Mouse (Mus musculus) heart, embryonic 15.5 days (tissue): ENCODE results near the gene Nrsn2. TPM values are rescaled to one million over a fixed set of nuclear protein-coding genes. Genes with fewer than 3 reads are reported as not detected.

ENCODE experiments used
- ATAC-seq: fragments of 200-750 bp; cut with Nextera tagmentation; replicated peaks from 2 replicates; pipeline ENCODE4 v1.8.0; 2017; ENCODE audit warnings: low read depth, moderate TSS enrichment; ENCODE audit not compliant: insufficient number of reproducible peaks, insufficient read depth, low FRiP score
- H3K27ac ChIP-seq: fragments of 300-500 bp; sonication (generic); 2 replicates; pipeline ENCODE4 v1.5.1; 2015; ENCODE audit warnings: mild to moderate bottlenecking, inconsistent platforms
- H3K27me3 ChIP-seq: fragments of 300-500 bp; sonication (generic); 2 replicates; pipeline ENCODE4 v1.6.1; 2015; ENCODE audit warnings: inconsistent platforms
- H3K36me3 ChIP-seq: fragments of 300-500 bp; sonication (generic); 2 replicates; pipeline ENCODE4 v1.6.1; 2015; ENCODE audit warnings: mild to moderate bottlenecking, inconsistent platforms
- H3K4me1 ChIP-seq: fragments of 300-500 bp; sonication (generic); replicated peaks from 2 replicates; pipeline ENCODE4 v1.6.1; 2015; ENCODE audit warnings: inconsistent platforms
- H3K4me2 ChIP-seq: fragments of 300-500 bp; sonication (generic); 2 replicates; pipeline ENCODE4 v1.6.1; 2015; ENCODE audit warnings: inconsistent platforms, mild to moderate bottlenecking, moderate library complexity
- H3K4me3 ChIP-seq: fragments of 300-500 bp; sonication (generic); 2 replicates; pipeline ENCODE4 v1.5.1; 2015; ENCODE audit warnings: mild to moderate bottlenecking, inconsistent platforms
- H3K9ac ChIP-seq: fragments of 300-500 bp; sonication (generic); 2 replicates; pipeline ENCODE4 v1.6.1; 2015; ENCODE audit warnings: mild to moderate bottlenecking, inconsistent platforms
- H3K9me3 ChIP-seq: fragments of 300-500 bp; sonication (generic); replicated peaks from 2 replicates; pipeline ENCODE4 v1.6.1; 2016; ENCODE audit warnings: inconsistent platforms
- WGBS: fragments of 180-500 bp; shearing (Covaris S2); methylation state at CpG from one replicate; pipeline ENCODE4 v1.1.7; 2015; ENCODE audit warnings: mixed read lengths; 5-methylcytosine and 5-hydroxymethylcytosine counted together
- polyA plus RNA-seq: library from polyadenylated mRNA; unstranded; fragments of >200 nt; fragmentation: Nextera tagmentation; extraction: Ambion mirVana; gene quantifications from 2 replicates; pipeline ENCODE4 v1.2.1, GENCODE M21; 2015

The Nrsn2 gene
- polyA plus RNA-seq, 1 experiment from 2014 or later, result 1.6 TPM

- WGBS, result 86% methylated on average over 11 of the region's 11 CpGs
- Histone ChIP-seq H3K4me3 (no peak overlapping the region), H3K4me1 (peaks cover 14% of the 10 kb centered on the region), H3K9me3 (no peaks in the 10 kb centered on the region), H3K27ac (no peak overlapping the region), H3K4me2 (no peak overlapping the region), H3K27me3 (no peaks in the 10 kb centered on the region), H3K36me3 (no peaks in the 10 kb centered on the region), H3K9ac (no peak overlapping the region)
- no peak for ATAC-seq
These were observed 38.7 kb downstream of the Nrsn2 start for GRCm38 (mm10) chr2:152337591-152338212.

- no peak overlapping the region for H3K9ac ChIP-seq
- H3K4me3 ChIP-seq, result no peak overlapping the region
- no peaks in the 10 kb centered on the region for H3K9me3 ChIP-seq
- H3K27ac ChIP-seq, result no peak overlapping the region
- no peaks in the 10 kb centered on the region for H3K27me3 ChIP-seq
- 81% methylated on average over 1 of the region's 1 CpGs for WGBS
- H3K4me1 ChIP-seq, result peaks cover 16% of the 10 kb centered on the region
- H3K36me3 ChIP-seq, result no peaks in the 10 kb centered on the region
- H3K4me2 ChIP-seq, result no peak overlapping the region
- ATAC-seq, result no peak
These were observed 39.6 kb downstream of the Nrsn2 start for GRCm38 (mm10) chr2:152336856-152337255.

GRCm38 (mm10) chr2:152335289-152335820, 41.1 kb downstream of the Nrsn2 start:
- H3K4me3 ChIP-seq, result no peak overlapping the region
- H3K36me3 ChIP-seq, result peaks cover 2% of the 10 kb centered on the region; the same call in 1 of the 2 replicates
- no peaks in the 10 kb centered on the region for H3K9me3 ChIP-seq
- no peak overlapping the region for H3K9ac ChIP-seq
- no peak for ATAC-seq
- WGBS, result 40% methylated on average over 11 of the region's 11 CpGs
- H3K4me1 ChIP-seq, result peaks cover 30% of the 10 kb centered on the region
- no peak overlapping the region for H3K4me2 ChIP-seq
- no peaks in the 10 kb centered on the region for H3K27me3 ChIP-seq
- no peak overlapping the region for H3K27ac ChIP-seq

- no peak for ATAC-seq
- no peaks in the 10 kb centered on the region for H3K9me3 ChIP-seq
- H3K4me1 ChIP-seq, result peaks cover 34% of the 10 kb centered on the region
- H3K9ac ChIP-seq, result no peak overlapping the region
- peaks cover 14% of the 10 kb centered on the region; the same call in 1 of the 2 replicates for H3K36me3 ChIP-seq
- H3K27me3 ChIP-seq, result no peaks in the 10 kb centered on the region
- 75% methylated on average over 4 of the region's 4 CpGs for WGBS
- H3K27ac ChIP-seq, result no peak overlapping the region
- no peak overlapping the region for H3K4me2 ChIP-seq
- no peak overlapping the region for H3K4me3 ChIP-seq
These were observed 43.0 kb downstream of the Nrsn2 start for GRCm38 (mm10) chr2:152333345-152334006.

GRCm38 (mm10) chr2:152332101-152332825, 44.2 kb downstream of the Nrsn2 start, which contains the start of gene Rbck1:
Gene Rbck1 (minus strand): TSS chr2:152332653.
- WGBS, result under 1% methylated on average over 54 of the region's 54 CpGs
- Histone ChIP-seq H3K4me1 (peaks cover 32% of the 10 kb centered on the region), H3K36me3 (peaks cover 14% of the 10 kb centered on the region; the same call in 1 of the 2 replicates)

GRCm38 (mm10) chr2:152330858-152331423, 45.5 kb downstream of the Nrsn2 start:
- no peak overlapping the region for H3K27ac ChIP-seq
- 47% methylated on average over 7 of the region's 7 CpGs for WGBS
- no peak for ATAC-seq

More at GRCm38 (mm10) chr2:152332101-152332825, 44.2 kb downstream of the Nrsn2 start, which contains the start of gene Rbck1:
- ATAC-seq, result peak; percentile 94
- Histone ChIP-seq H3K9me3 (no peaks in the 10 kb centered on the region), H3K27ac (peak within 1 kb of the TSS; percentile 97), H3K27me3 (no peaks in the 10 kb centered on the region), H3K9ac (peak within 1 kb of the TSS; percentile 90), H3K4me2 (peak within 1 kb of the TSS; percentile 86), H3K4me3 (peak within 1 kb of the TSS; percentile 96)

GRCm38 (mm10) chr2:152327980-152328379, 48.5 kb downstream of the Nrsn2 start:
- no peak overlapping the region for H3K9ac ChIP-seq
- no peaks in the 10 kb centered on the region for H3K27me3 ChIP-seq
- no peak for ATAC-seq
- no peak overlapping the region for H3K4me3 ChIP-seq
- H3K27ac ChIP-seq, result no peak overlapping the region
- WGBS, result 63% methylated on average over 5 of the region's 5 CpGs
- no peak overlapping the region for H3K4me2 ChIP-seq
- no peaks in the 10 kb centered on the region for H3K9me3 ChIP-seq
- H3K4me1 ChIP-seq, result peaks cover 22% of the 10 kb centered on the region
- peaks cover 45% of the 10 kb centered on the region for H3K36me3 ChIP-seq

More at GRCm38 (mm10) chr2:152330858-152331423, 45.5 kb downstream of the Nrsn2 start:
- no peaks in the 10 kb centered on the region for H3K9me3 ChIP-seq
- H3K9ac ChIP-seq, result peak overlapping the region; percentile 90
- peaks cover 22% of the 10 kb centered on the region for H3K4me1 ChIP-seq
- no peaks in the 10 kb centered on the region for H3K27me3 ChIP-seq
- H3K36me3 ChIP-seq, result peaks cover 18% of the 10 kb centered on the region
- peak overlapping the region; percentile 96 for H3K4me3 ChIP-seq
- peak overlapping the region; percentile 86 for H3K4me2 ChIP-seq

GRCm38 (mm10) chr2:152326654-152327053, 49.8 kb downstream of the Nrsn2 start:
- peaks cover 58% of the 10 kb centered on the region for H3K36me3 ChIP-seq
- WGBS, result 87% methylated on average over 8 of the region's 8 CpGs
- ATAC-seq, result no peak

GRCm38 (mm10) chr2:152326157-152326556, 50.3 kb downstream of the Nrsn2 start:
- no peaks in the 10 kb centered on the region for H3K27me3 ChIP-seq
- H3K9me3 ChIP-seq, result no peaks in the 10 kb centered on the region
- no peak overlapping the region for H3K9ac ChIP-seq
- H3K4me3 ChIP-seq, result no peak overlapping the region
- 79% methylated on average over 13 of the region's 13 CpGs for WGBS
- no peak for ATAC-seq
- H3K4me2 ChIP-seq, result no peak overlapping the region
- peaks cover 63% of the 10 kb centered on the region for H3K36me3 ChIP-seq
- H3K4me1 ChIP-seq, result peaks cover 12% of the 10 kb centered on the region
- no peak overlapping the region for H3K27ac ChIP-seq

More at GRCm38 (mm10) chr2:152326654-152327053, 49.8 kb downstream of the Nrsn2 start:
- Histone ChIP-seq H3K4me1 (peaks cover 16% of the 10 kb centered on the region), H3K4me3 (no peak overlapping the region), H3K27me3 (no peaks in the 10 kb centered on the region), H3K4me2 (no peak overlapping the region), H3K9me3 (no peaks in the 10 kb centered on the region), H3K27ac (no peak overlapping the region), H3K9ac (no peak overlapping the region)

GRCm38 (mm10) chr2:152324842-152325241, 51.6 kb downstream of the Nrsn2 start:
- no peak overlapping the region for H3K4me3 ChIP-seq

GRCm38 (mm10) chr2:152323971-152324370, 52.5 kb downstream of the Nrsn2 start:
- WGBS, result 94% methylated on average over 14 of the region's 14 CpGs
- H3K4me1 ChIP-seq, result no peaks in the 10 kb centered on the region
- H3K4me2 ChIP-seq, result no peak overlapping the region
- H3K4me3 ChIP-seq, result no peak overlapping the region
- H3K9ac ChIP-seq, result no peak overlapping the region
- ATAC-seq, result no peak
- H3K27ac ChIP-seq, result no peak overlapping the region
- no peaks in the 10 kb centered on the region for H3K9me3 ChIP-seq
- no peaks in the 10 kb centered on the region for H3K27me3 ChIP-seq
- peaks cover 63% of the 10 kb centered on the region for H3K36me3 ChIP-seq

More at GRCm38 (mm10) chr2:152324842-152325241, 51.6 kb downstream of the Nrsn2 start:
- no peaks in the 10 kb centered on the region for H3K4me1 ChIP-seq
- no peaks in the 10 kb centered on the region for H3K27me3 ChIP-seq
- H3K4me2 ChIP-seq, result no peak overlapping the region
- no peak overlapping the region for H3K9ac ChIP-seq
- 66% methylated on average over 3 of the region's 3 CpGs for WGBS
- no peak overlapping the region for H3K27ac ChIP-seq
- no peak for ATAC-seq
- H3K36me3 ChIP-seq, result peaks cover 62% of the 10 kb centered on the region
- no peaks in the 10 kb centered on the region for H3K9me3 ChIP-seq
